ENCODE assay signal across 18 mouse cellular contexts in genomic region chr11:119353946-119354345, GRCm38 (mm10). TPM values are rescaled to one million over a fixed set of nuclear protein-coding genes. Genes with fewer than 3 reads are reported as not detected.
DNase-seq lines count a peak whose midpoint lies in the region; ATAC-seq and TF ChIP-seq lines count a peak whose summit lies in the region.
"Had no signal": no experiment of that assay in that cellular context is flagged by ENCODE, and none has a peak within 500 bp of the region (broad histone marks: within the 10 kb centered on the region; RNA-seq: fewer than 3 reads in every experiment).

No protein-coding gene starts in this region.

- H3K36me3 ChIP-seq in hindbrain, embryonic 11.5 days (ENCODE audit: control insufficient read depth, insufficient read depth, low read length), result no peaks in the 10 kb centered on the region
- no peaks in the 10 kb centered on the region for H3K36me3 ChIP-seq in hindbrain, embryonic 16.5 days (ENCODE audit: control insufficient read depth, insufficient read depth, low read length)
- H3K36me3 ChIP-seq in G1E (replicated peaks), result peaks cover 58% of the 10 kb centered on the region
- H3K36me3 ChIP-seq in midbrain, embryonic 10.5 days, result peaks cover 20% of the 10 kb centered on the region
- no peaks in the 10 kb centered on the region for H3K36me3 ChIP-seq in forebrain, postnatal 0 days (ENCODE audit: insufficient read depth)
- H3K36me3 ChIP-seq: embryonic facial prominence, embryonic 12.5 days had no signal

- peak; percentile 46 for DNase-seq in cerebellum, adult 11-12 months
- no peak for DNase-seq in cerebellum, postnatal 4 days (ENCODE audit: low spot score in 2 of 2)
- no peak for DNase-seq in hindbrain, embryonic 11.5 days (ENCODE audit: low spot score)
- no peak for DNase-seq in G1E (ENCODE audit: low spot score)
- peak; percentile 55 for DNase-seq in cerebellum, adult 9-10 months
- DNase-seq in midbrain, embryonic 10.5 days (ENCODE audit: low spot score), result no peak
- no peak for DNase-seq in forebrain, postnatal 0 days
- DNase-seq: adrenal gland, postnatal 14 days; gastrocnemius, postnatal 14 days; midbrain, embryonic 14.5 days; right cerebral cortex, postnatal 14 days; thymus, adult 18-20 months had no signal

- H3K27ac ChIP-seq in hindbrain, embryonic 11.5 days (ENCODE audit: low read depth, low read length), result no peak overlapping the region
- H3K27ac ChIP-seq in hindbrain, embryonic 16.5 days (ENCODE audit: low read depth, low read length), result no peak overlapping the region
- H3K27ac ChIP-seq in midbrain, embryonic 10.5 days (replicated peaks), result no peak overlapping the region
- no peak overlapping the region for H3K27ac ChIP-seq in forebrain, postnatal 0 days (ENCODE audit: low read depth, low read length)
- H3K27ac ChIP-seq: embryonic facial prominence, embryonic 12.5 days; kidney, postnatal 0 days had no signal

- no peaks in the 10 kb centered on the region for H3K9me3 ChIP-seq in hindbrain, embryonic 11.5 days (ENCODE audit: control insufficient read depth, low read length)
- no peaks in the 10 kb centered on the region for H3K9me3 ChIP-seq in hindbrain, embryonic 16.5 days (ENCODE audit: control insufficient read depth, low read length)
- H3K9me3 ChIP-seq in G1E (replicated peaks), result no peaks in the 10 kb centered on the region
- H3K9me3 ChIP-seq in midbrain, embryonic 10.5 days (replicated peaks), result no peaks in the 10 kb centered on the region
- no peaks in the 10 kb centered on the region for H3K9me3 ChIP-seq in forebrain, postnatal 0 days (ENCODE audit: low read length)
- H3K9me3 ChIP-seq: embryonic facial prominence, embryonic 12.5 days had no signal

- H3K9ac ChIP-seq in hindbrain, embryonic 11.5 days (ENCODE audit: low read depth, low read length), result no peak overlapping the region
- no peak overlapping the region for H3K9ac ChIP-seq in hindbrain, embryonic 16.5 days (ENCODE audit: low read depth, low read length)
- no peak overlapping the region for H3K9ac ChIP-seq in forebrain, postnatal 0 days

- TF ChIP-seq CTCF in G1E (IDR thresholded peaks at IDR 0.05; ENCODE audit: low read depth, low read length), result no peak
- TF ChIP-seq CTCF in forebrain, postnatal 0 days (IDR thresholded peaks at IDR 0.05; ENCODE audit: low read depth), result no peak

- H3K4me1 ChIP-seq in hindbrain, embryonic 11.5 days (replicated peaks; ENCODE audit: control insufficient read depth, insufficient read depth, low read length), result peaks cover 2% of the 10 kb centered on the region; the same call in 1 of the 2 replicates
- H3K4me1 ChIP-seq in hindbrain, embryonic 16.5 days (ENCODE audit: control insufficient read depth, insufficient read depth, low read depth, low read length), result peaks cover 9% of the 10 kb centered on the region
- H3K4me1 ChIP-seq in G1E (ENCODE audit: insufficient read depth, low read depth, low read length), result peaks cover 49% of the 10 kb centered on the region
- H3K4me1 ChIP-seq in midbrain, embryonic 10.5 days, result peaks cover 35% of the 10 kb centered on the region
- no peaks in the 10 kb centered on the region for H3K4me1 ChIP-seq in forebrain, postnatal 0 days (ENCODE audit: insufficient read depth)

- no peak for ATAC-seq in hindbrain, embryonic 11.5 days (ENCODE audit: low FRiP score)
- no peak for ATAC-seq in hindbrain, embryonic 16.5 days
- ATAC-seq in G1E (ENCODE audit: extremely low read depth, insufficient number of reproducible peaks, low FRiP score, poor library complexity, severe bottlenecking), result no peak
- no peak for ATAC-seq in forebrain, postnatal 0 days
- ATAC-seq: forebrain, embryonic 14.5 days had no signal

- H3K27me3 ChIP-seq in hindbrain, embryonic 11.5 days (ENCODE audit: control insufficient read depth, insufficient read depth, low read length), result no peaks in the 10 kb centered on the region
- no peaks in the 10 kb centered on the region for H3K27me3 ChIP-seq in hindbrain, embryonic 16.5 days (replicated peaks; ENCODE audit: control insufficient read depth, insufficient read depth, low read length)
- H3K27me3 ChIP-seq in G1E (ENCODE audit: insufficient read depth, low read length), result peaks cover 17% of the 10 kb centered on the region
- peaks cover 12% of the 10 kb centered on the region; the same call in 1 of the 2 replicates for H3K27me3 ChIP-seq in midbrain, embryonic 10.5 days (ENCODE audit: low read depth, poor library complexity, severe bottlenecking)
- H3K27me3 ChIP-seq in forebrain, postnatal 0 days (ENCODE audit: insufficient read depth, low read length), result no peaks in the 10 kb centered on the region

- 84% methylated on average over 4 of the region's 4 CpGs for WGBS in hindbrain, embryonic 11.5 days
- 87% methylated on average over 4 of the region's 4 CpGs for WGBS in hindbrain, embryonic 16.5 days
- 88% methylated on average over 4 of the region's 4 CpGs for WGBS in midbrain, embryonic 10.5 days
- 77% methylated on average over 4 of the region's 4 CpGs for WGBS in forebrain, postnatal 0 days

- H3K4me3 ChIP-seq in hindbrain, embryonic 11.5 days (ENCODE audit: low read depth, low read length), result no peak overlapping the region
- H3K4me3 ChIP-seq in hindbrain, embryonic 16.5 days (ENCODE audit: low read length), result no peak overlapping the region
- peak overlapping the region; percentile 44 for H3K4me3 ChIP-seq in G1E (ENCODE audit: low read depth, low read length)
- no peak overlapping the region for H3K4me3 ChIP-seq in midbrain, embryonic 10.5 days
- H3K4me3 ChIP-seq in forebrain, postnatal 0 days (ENCODE audit: low read depth, low read length), result no peak overlapping the region

- 0 out of 2 replicates have a peak overlapping the region, but pooled peaks have one; percentile 97 for H3K4me2 ChIP-seq in hindbrain, embryonic 11.5 days (replicated peaks; ENCODE audit: low read depth, low read length)
- no peak overlapping the region for H3K4me2 ChIP-seq in hindbrain, embryonic 16.5 days (ENCODE audit: low read length)
- no peak overlapping the region for H3K4me2 ChIP-seq in forebrain, postnatal 0 days (ENCODE audit: low read depth)

RNA-seq across cellular contexts. Expression of gene Sgsh, which starts 1.4 kb away (rescaled TPM):
- polyA plus RNA-seq in hindbrain, embryonic 11.5 days (2014; fragmentation: Nextera tagmentation; extraction: Ambion mirVana), result 4.4 and 6.0 TPM in 2 replicates
- polyA plus RNA-seq in hindbrain, embryonic 16.5 days (2015; fragmentation: Nextera tagmentation; extraction: Ambion mirVana), result 3.6 and 5.2 TPM in 2 replicates
- 14.5 and 22.4 TPM in 2 replicates for total RNA-seq in G1E (2014; fragmentation: Nextera tagmentation)
- total RNA-seq in G1E (2017), result 13.2 and 17.8 TPM in 2 replicates
- polyA plus RNA-seq in G1E (2012), result 26.5 and 26.6 TPM in 2 replicates
- polyA plus RNA-seq in midbrain, embryonic 10.5 days (2016; fragmentation: Nextera tagmentation; extraction: Ambion mirVana), result 6.4 and 6.5 TPM in 2 replicates
- 4.7 and 8.8 TPM in 2 replicates for total RNA-seq in forebrain, postnatal 0 days (2014; rRNA removed)
- polyA plus RNA-seq in forebrain, postnatal 0 days (2015; fragmentation: Nextera tagmentation; extraction: Ambion mirVana), result 2.4 and 5.0 TPM in 2 replicates

RNA-seq across cellular contexts. Expression of gene Slc26a11, which starts 1.4 kb away (rescaled TPM):
- polyA plus RNA-seq in hindbrain, embryonic 11.5 days (2014; fragmentation: Nextera tagmentation; extraction: Ambion mirVana), result 3.3 and 3.8 TPM in 2 replicates
- polyA plus RNA-seq in hindbrain, embryonic 16.5 days (2015; fragmentation: Nextera tagmentation; extraction: Ambion mirVana), result 7.5 and 8.0 TPM in 2 replicates
- total RNA-seq in G1E (2014; fragmentation: Nextera tagmentation), result 4.9 and 8.0 TPM in 2 replicates
- total RNA-seq in G1E (2017), result 4.4 and 6.9 TPM in 2 replicates
- polyA plus RNA-seq in G1E (2012), result 4.9 and 5.2 TPM in 2 replicates
- 7.1 and 7.4 TPM in 2 replicates for polyA plus RNA-seq in midbrain, embryonic 10.5 days (2016; fragmentation: Nextera tagmentation; extraction: Ambion mirVana)
- 3.8 and 4.8 TPM in 2 replicates for total RNA-seq in forebrain, postnatal 0 days (2014; rRNA removed)
- 2.2 and 3.6 TPM in 2 replicates for polyA plus RNA-seq in forebrain, postnatal 0 days (2015; fragmentation: Nextera tagmentation; extraction: Ambion mirVana)

RNA-seq across cellular contexts. Expression of gene Rnf213, which starts 39.0 kb away (rescaled TPM):
- polyA plus RNA-seq in hindbrain, embryonic 11.5 days (2014; fragmentation: Nextera tagmentation; extraction: Ambion mirVana), result 2.0 and 2.1 TPM in 2 replicates
- polyA plus RNA-seq in hindbrain, embryonic 16.5 days (2015; fragmentation: Nextera tagmentation; extraction: Ambion mirVana), result 1.0 and 1.1 TPM in 2 replicates
- total RNA-seq in G1E (2014; fragmentation: Nextera tagmentation) (54.7 and 66.4 TPM in 2 replicates), G1E (2017) (39.7 and 46.3 TPM in 2 replicates)
- polyA plus RNA-seq in G1E (2012), result 2.3 and 3.5 TPM in 2 replicates
- polyA plus RNA-seq in midbrain, embryonic 10.5 days (2016; fragmentation: Nextera tagmentation; extraction: Ambion mirVana), result 0.97 and 1.0 TPM in 2 replicates
- total RNA-seq in forebrain, postnatal 0 days (2014; rRNA removed), result 5.1 and 8.6 TPM in 2 replicates
- 0.78 and 1.1 TPM in 2 replicates for polyA plus RNA-seq in forebrain, postnatal 0 days (2015; fragmentation: Nextera tagmentation; extraction: Ambion mirVana)

RNA-seq across cellular contexts. Expression of gene Card14, which starts 46.4 kb away (rescaled TPM):
- polyA plus RNA-seq in hindbrain, embryonic 11.5 days (2014; fragmentation: Nextera tagmentation; extraction: Ambion mirVana), result not detected in 2 replicates
- 0.50 and 0.55 TPM in 2 replicates for polyA plus RNA-seq in hindbrain, embryonic 16.5 days (2015; fragmentation: Nextera tagmentation; extraction: Ambion mirVana)
- total RNA-seq in G1E (2014; fragmentation: Nextera tagmentation) (not detected in 2 replicates), G1E (2017) (0.11 TPM in 1 of 2 replicates, not detected in the other)
- not detected in 2 replicates for polyA plus RNA-seq in G1E (2012)
- polyA plus RNA-seq in midbrain, embryonic 10.5 days (2016; fragmentation: Nextera tagmentation; extraction: Ambion mirVana), result not detected in 2 replicates
- total RNA-seq in forebrain, postnatal 0 days (2014; rRNA removed), result 0.85 and 1.6 TPM in 2 replicates
- 0.28 and 0.34 TPM in 2 replicates for polyA plus RNA-seq in forebrain, postnatal 0 days (2015; fragmentation: Nextera tagmentation; extraction: Ambion mirVana)
- total RNA-seq: common myeloid progenitor, adult 5-6 weeks had no signal
- polyA plus RNA-seq: CD4-positive, CD25-positive, alpha-beta regulatory T cell, adult 4 months had no signal

RNA-seq across cellular contexts. Expression of gene Eif4a3, which starts 54.1 kb away (rescaled TPM):
- 378 and 385 TPM in 2 replicates for polyA plus RNA-seq in hindbrain, embryonic 11.5 days (2014; fragmentation: Nextera tagmentation; extraction: Ambion mirVana)
- polyA plus RNA-seq in hindbrain, embryonic 16.5 days (2015; fragmentation: Nextera tagmentation; extraction: Ambion mirVana), result 241 and 243 TPM in 2 replicates
- total RNA-seq in G1E (2014; fragmentation: Nextera tagmentation) (188 and 202 TPM in 2 replicates), G1E (2017) (244 and 261 TPM in 2 replicates)
- 224 and 241 TPM in 2 replicates for polyA plus RNA-seq in G1E (2012)
- polyA plus RNA-seq in midbrain, embryonic 10.5 days (2016; fragmentation: Nextera tagmentation; extraction: Ambion mirVana), result 465 and 494 TPM in 2 replicates
- total RNA-seq in forebrain, postnatal 0 days (2014; rRNA removed), result 186 and 192 TPM in 2 replicates
- 266 and 286 TPM in 2 replicates for polyA plus RNA-seq in forebrain, postnatal 0 days (2015; fragmentation: Nextera tagmentation; extraction: Ambion mirVana)

Comparison
In these comparisons a context has a peak if more than half of its experiments do, and no peak if none do; other contexts are left out.
1. DNase-seq: peak in cerebellum, adult 11-12 months (single experiment) and cerebellum, adult 9-10 months (single experiment); none in cerebellum, postnatal 4 days (0 of 2), hindbrain, embryonic 11.5 days (single experiment), G1E (single experiment), midbrain, embryonic 10.5 days (single experiment) and forebrain, postnatal 0 days (single experiment).